Mouse (Mus musculus): ENCODE measurements at regions not wholly inside any gene's neighbourhood (a gene's known extent, or its start where the extent isn't known, plus 50 kb on each side); places are given as distances from the start of the nearest gene placed in this dataset.

DNA sequence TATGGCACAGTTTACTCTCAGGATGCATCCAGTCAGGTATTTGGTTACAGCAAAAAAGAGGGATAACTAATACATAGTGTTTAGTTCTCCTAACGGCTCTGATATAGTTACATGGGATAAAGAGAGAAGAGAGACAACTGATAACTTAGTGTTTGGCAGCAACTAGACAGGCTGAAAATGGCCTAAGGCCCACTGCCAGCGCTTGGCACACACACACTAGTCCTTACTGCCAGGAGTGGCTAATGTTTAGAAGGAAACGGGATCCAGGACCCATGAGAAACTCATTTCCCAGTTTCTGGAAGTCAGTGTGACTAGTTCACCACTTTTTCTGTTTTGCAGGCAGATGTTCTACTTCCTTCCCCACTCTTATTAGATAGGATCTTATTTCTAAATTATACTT lies 633.5 kb upstream of the Cylc2 start:
- peak; percentile 43 for DNase-seq (ENCODE audit: low spot score)

DNA sequence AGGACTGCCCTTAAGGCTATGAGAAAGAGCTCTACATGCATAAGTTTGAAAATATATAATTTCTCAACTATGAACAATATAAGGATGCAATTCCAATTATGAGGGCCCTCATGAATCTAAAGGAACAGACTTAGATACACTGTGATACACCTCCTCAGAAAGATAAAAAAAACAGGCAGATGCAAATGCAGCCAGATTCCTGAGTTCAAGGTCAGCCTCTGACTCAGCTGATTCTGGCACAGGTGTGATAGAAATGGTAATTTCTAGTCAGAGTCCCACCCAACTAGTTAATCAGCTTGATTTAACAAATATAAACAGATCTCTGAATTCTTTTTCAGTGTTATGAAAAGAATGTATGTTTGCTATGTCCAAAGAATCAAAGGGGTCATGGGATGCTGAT lies 595.8 kb upstream of the Cylc2 start:
- no peak for DNase-seq (ENCODE audit: low spot score)

Measured in adipocyte (in vitro differentiated cells).